Mouse (Mus musculus) R1 (cell line): ENCODE data around the gene Plekhh3.

Experiments used
- DNase-seq: peaks from one replicate; pipeline ENCODE4 v3.0.0-alpha.2; 2018; ENCODE audit warnings: low read depth, low spot score

The Plekhh3 gene

DNA sequence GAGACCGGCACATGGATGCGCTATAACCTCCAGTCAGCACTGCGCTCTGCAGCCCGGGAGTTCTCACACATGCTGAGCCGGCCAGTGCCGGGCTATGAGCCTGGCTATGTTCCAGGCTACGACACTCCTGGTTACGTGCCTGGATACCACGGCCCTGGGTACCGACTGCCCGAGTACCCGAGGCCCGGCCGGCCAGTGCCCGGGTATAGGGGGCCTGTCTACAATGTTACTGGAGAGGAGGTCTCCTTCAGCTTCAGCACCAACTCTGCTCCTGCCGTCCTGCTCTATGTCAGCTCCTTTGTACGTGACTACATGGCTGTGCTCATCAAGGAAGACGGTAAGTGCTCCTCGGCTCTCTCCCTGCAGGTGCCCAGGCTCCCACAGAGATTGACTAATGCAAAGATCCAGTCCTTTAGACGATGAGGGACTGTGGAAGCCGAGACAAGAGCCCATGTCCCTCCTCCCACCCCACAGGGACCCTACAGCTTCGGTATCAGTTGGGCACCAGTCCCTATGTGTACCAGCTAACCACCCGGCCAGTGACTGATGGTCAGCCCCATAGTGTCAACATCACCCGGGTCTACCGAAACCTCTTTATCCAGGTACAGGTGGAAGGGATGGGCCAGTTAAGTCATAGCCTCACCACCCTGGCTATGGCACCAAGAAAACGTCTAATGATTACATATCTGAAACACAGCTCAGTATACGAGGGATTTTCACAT, 15.5 kb upstream of the Plekhh3 start:
- DNase-seq: no peak

DNA sequence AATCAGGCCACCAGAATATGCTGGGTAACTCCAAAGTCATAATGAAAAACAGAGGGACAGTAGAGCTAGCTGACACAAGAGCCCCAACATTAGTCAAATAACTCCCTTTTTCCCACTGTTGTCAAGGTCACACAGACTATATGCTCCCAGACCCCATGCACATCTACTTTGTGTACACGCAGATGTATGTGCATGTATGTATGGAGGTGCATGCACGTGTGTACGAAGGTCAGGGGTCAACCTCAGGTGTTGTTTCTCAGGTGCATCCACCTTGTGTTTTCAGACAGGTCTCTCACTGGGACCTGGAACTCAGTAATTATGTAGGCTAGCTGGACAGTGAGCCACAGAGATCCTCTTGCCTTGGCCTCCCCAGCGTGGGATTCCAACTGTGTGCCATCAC, 14.3 kb upstream of the Plekhh3 start:
- DNase-seq: no peak

DNA sequence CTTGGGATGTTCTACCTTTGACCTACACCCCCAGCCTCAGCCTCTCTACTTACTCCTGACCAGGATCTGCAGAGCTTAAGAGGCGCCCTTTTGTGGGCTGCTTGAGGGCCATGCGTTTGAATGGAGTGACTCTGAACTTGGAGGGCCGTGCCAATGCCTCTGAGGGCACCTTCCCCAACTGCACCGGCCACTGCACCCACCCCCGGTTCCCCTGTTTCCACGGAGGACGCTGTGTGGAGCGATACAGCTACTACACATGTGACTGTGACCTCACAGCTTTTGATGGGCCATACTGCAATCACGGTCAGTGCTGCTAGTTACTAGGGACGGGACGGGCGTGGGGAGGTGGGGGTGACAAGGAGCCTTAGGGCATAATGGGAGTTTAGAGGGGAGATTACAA, 13.8 kb upstream of the Plekhh3 start:
- no peak for DNase-seq

DNA sequence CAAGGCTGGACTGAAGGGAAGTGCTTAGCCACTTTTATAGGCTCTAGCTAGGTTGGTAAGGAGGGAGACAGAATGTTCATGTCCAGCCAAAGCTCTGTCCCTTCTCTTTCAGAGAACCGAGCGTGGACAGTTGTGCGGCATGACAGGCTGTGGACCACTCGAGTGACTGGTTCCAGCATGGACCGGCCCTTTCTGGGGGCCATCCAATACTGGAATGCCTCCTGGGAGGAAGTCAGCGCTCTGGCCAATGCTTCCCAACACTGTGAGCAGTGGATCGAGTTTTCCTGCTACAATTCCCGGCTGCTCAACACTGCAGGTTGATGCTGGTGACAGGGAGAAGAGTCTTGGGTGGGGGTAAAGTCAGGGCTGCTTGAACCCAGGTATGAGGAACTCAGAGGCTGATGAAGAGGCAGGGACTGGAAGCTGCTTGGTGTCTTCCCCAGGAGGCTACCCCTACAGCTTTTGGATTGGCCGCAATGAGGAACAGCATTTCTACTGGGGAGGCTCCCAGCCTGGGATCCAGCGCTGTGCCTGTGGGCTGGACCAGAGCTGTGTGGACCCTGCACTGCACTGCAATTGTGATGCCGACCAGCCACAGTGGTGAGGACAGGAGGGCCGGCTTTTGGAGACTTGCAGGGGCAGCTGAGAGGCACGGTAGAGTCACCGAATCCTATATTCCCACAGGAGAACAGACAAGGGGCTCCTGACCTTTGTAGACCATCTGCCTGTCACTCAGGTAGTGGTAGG, 11.8 kb upstream of the Plekhh3 start:
- no peak for DNase-seq

DNA sequence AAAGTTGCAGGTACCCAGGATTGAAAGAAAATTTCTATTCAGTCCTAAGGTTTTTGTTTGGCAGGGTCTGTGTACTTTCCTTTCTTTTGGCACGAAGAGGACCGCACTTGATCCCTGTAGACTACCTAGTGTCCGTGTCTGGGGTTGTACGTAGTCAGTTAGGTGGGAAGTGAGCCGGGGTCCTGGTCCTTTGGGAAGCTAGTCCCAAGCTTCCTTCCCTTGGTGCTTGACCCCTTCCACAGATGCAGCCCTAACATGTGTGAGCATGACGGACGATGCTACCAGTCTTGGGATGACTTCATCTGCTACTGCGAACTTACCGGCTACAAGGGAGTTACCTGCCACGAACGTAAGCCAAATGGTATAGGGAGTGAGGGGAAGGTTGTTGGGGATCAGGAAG, 10.8 kb upstream of the Plekhh3 start:
- DNase-seq: no peak

DNA sequence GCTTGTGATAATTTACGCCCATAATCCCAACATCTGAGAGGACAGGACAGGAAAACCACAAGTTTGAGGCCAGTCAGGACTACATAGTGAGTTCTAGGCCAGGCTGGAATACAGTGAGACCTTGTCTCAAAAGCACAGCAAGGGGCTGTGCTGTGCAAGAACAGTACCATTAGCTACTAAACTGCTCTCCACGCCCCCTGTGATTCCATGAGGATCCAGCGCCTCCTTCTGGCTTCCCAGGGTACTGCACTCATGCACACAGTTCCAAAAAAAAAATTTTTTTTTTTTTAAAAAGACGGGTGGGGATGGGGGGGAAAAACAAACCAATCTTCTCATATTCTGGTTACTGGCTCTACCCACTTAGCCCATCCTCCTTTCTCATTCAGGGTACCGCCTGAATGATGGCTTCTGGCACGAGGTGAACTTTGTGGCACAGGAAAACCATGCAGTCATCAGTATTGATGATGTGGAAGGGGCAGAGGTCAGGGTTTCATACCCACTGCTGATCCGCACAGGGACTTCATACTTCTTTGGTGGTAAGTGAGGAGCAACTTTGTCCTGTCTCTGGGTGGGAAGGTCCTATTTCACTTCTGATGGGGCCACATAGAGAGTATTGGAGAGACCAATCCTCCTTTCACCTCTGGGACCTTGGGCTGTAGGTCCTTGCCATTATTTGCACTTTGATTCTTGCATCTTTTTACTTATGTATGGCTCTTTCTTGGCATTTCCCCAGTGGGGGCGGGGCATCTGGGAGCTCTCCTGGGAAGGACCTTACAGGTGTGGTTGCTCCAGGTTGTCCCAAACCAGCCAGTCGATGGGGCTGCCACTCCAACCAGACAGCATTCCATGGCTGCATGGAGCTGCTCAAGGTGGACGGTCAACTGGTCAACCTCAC, 9.9 kb upstream of the Plekhh3 start:
- DNase-seq: peak; percentile 79

DNA sequence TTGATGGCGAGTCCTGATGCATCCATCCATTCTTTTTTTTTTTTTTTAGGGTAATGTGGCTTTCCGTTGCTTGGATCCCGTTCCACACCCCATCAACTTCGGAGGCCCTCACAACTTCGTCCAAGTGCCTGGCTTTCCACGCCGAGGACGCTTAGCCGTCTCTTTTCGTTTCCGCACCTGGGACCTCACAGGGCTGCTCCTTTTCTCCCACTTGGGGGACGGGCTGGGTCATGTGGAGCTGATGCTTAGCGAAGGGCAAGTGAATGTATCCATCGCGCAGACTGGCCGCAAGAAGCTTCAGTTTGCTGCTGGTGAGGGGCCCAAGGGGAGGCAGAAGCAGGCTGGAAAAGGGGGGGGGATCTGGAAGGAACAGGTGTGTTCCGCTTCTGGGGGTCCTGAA, 9.1 kb upstream of the Plekhh3 start:
- no peak for DNase-seq

DNA sequence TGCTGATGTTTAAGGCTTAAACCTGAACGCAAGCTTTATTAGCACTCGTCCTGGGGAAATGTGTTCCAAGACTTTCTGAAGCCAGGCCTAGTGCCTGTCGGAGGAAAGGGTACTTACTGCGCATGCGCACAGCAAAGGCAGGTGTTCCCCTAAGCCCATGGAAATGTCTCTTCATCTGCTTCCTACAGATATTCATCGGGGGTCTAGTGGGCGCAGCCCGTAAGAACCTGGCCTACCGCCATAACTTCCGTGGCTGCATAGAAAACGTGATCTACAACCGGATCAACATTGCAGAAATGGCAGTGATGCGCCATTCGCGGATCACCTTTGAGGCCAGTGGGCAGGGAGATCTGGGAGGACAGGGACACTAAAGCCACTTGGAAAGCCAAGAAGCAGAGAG, 8.2 kb upstream of the Plekhh3 start:
- DNase-seq: peak; percentile 43

DNA sequence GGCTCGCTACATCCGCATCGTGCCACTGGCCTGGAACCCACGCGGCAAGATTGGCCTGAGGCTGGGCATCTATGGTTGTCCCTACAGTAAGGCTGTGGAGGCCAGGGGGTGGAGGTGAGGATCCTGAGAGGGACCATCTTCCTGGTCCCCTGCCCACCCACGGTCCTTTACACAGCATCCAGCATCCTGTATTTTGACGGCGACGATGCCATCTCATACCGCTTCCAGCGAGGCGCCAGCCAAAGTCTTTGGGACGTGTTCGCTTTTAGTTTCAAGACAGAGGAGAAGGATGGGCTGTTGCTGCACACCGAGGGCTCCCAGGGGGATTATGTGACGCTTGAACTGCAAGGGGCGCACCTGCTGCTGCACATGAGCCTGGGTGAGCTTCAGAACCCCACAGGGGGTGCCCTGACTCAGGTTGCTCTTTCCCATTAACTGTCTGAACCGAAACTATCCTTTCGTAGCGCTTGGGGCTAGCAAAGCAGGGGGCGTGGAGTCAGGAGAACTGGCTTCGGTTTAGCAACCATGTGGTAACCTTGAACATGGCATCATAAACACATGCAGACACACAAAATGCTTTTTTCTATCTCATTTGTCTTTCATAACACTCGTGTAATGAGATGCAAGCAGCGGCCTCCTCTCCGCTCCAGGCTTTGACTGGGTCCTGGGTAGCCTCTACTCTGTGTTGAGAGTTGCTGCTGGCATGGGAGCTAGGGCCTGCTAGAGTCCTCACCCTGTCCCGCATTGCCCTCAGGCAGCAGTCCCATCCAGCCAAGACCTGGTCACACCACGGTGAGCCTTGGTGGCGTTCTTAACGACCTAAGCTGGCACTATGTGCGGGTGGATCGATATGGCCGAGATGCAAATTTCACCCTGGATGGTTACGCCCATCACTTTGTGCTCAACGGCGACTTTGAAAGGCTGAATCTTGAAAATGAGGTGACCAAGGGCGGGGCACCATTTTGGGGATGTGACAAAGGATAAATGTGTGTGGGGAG, 7.2 kb upstream of the Plekhh3 start:
- no peak for DNase-seq

DNA sequence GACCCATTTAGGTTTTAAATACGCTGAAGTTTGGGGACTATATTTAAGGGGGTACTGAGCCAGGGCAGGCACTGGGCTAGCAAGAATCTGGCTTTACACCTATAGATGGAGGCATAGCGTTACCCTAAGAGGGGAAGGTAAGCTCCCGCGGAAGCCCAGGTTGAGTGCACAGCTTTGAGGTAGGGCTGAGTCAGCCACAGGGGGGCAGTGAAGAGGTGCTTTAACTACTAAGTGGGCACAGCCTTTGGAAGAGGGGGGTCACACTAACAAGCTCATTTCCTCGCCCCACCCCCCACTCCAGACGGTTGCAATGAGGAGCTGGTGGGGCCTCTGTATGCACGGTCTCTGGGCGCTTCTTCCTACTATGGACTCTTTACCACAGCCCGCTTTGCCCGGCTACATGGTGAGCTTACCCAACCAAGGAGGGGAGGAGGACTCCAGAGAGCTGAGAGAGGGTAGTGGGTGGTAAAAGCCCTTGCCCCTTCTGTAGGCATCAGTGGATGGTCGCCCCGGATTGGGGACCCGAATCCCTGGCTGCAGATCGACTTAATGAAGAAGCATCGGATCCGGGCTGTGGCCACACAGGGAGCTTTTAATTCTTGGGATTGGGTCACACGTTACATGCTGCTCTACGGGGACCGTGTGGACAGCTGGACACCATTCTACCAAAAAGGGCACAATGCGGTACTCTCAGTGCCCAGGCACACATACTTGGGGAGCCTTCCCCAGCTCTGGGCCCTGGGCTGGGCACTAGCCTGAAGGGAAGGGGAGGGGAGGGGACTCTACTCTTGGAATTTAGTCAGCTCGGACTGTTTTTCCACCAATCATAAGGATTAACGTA, 6.0 kb upstream of the Plekhh3 start:
- DNase-seq: peak; percentile 68

DNA sequence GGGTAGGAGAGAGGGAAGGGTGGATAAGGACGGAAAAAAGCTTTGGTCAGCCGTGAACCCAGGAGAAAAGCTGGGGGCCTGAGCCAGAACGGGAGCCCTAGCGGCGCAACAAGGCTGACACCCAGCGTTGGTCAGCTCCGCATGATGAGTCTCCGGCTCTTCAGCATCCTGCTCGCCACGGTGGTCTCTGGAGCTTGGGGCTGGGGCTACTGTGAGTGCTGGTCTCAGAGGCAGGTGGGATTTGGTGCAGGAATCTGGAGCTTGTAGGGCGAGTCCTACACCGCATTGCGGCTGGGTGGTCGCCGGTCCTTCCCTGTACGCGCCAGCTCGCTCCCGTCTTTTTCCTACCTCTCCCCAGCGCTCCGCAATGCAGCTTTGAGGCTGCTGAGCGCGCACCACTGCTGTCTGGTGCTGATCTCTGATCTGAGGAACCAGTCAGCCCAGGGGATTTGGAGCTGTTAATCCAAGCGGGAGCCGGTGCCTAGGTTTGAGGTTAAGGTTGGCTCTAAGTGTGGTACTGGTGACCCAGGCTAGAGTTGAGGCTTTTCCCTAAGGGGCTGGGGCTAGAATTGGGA, 5.1 kb upstream of the Plekhh3 start:
- peak; percentile 41 for DNase-seq

DNA sequence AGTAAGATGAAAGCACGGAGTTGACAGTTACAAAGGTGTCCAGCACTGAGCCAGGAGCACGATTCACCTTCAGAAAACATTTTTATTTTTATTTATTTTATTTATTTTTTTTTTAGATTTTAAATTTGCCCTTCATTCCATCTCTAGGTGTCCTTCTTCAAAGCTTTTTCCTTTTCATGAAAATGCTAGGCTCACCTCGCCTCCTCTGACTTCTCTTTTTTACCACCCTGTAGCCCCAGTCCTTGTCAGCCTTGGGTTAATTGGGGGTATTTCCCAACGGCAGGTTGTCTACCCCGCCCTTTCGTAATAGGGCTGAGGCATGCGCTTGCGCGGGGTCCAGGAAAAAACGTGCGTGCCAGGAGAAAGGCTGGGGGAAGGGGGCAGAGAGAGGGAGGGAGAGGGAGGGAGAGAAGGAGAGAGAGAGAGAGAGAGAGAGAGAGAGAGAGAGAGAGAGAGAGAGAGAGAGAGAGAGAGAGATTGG, 4.5 kb upstream of the Plekhh3 start:
- DNase-seq: no peak

DNA sequence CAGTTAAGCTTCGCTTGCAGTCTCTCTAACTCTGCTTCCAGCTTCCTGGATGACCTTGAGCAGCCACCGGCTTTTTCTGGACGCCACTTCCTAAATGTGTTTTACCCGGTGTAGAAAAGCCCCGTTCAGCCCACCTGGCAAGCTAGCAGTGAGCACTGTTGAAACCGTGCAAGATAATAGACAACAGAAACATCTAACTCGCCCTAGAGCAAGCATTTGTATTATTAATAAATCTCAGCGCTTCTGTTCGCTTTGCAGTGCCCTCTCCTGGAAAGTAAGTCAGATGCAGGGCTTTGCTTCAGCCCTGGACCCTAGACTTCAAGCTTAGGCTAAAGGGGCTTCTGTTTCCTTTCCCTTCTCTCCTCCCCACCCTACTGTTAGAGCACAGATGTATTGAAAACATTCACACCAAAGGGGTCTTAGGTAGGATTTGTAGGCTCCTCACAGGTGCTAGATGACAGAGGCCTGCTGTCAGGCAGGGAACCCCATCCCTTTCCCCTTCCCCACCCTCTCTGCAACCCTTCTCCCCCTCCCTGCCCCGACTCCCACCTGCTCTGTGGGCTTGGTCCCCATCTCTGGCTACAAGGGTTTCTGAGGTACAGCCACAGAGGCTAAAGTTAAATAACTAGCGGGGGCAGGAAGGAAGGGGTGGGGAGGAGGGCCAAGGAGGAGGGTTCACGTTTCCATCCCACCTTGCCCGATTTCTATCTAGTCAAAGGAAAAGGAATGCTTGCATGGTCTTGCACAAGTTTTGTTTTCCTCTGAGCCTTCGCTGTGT, 3.9 kb upstream of the Plekhh3 start, which contains the start of gene Ccr10:
TSS of gene Ccr10 (minus strand) at position 593 of the 778 bp plus-strand sequence.
- DNase-seq: no peak

DNA sequence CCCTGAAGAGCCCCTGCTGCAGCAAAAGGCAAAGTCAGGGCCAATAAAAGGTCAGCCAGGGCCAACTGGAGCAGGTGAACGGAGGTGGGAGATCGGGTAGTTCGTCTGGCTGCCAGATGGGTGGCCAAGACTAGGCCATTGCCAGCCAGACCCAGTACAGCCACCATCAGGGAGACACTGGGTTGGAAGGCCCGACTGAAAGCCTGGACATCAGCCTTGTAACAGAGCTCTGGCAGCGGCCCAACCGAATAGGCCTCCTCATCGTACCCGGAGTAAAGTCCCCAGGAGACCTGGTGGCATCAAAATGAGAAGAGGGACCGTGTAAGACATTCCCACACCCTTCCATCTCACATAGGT, 3.2 kb upstream of the Plekhh3 start:
- DNase-seq: no peak

DNA sequence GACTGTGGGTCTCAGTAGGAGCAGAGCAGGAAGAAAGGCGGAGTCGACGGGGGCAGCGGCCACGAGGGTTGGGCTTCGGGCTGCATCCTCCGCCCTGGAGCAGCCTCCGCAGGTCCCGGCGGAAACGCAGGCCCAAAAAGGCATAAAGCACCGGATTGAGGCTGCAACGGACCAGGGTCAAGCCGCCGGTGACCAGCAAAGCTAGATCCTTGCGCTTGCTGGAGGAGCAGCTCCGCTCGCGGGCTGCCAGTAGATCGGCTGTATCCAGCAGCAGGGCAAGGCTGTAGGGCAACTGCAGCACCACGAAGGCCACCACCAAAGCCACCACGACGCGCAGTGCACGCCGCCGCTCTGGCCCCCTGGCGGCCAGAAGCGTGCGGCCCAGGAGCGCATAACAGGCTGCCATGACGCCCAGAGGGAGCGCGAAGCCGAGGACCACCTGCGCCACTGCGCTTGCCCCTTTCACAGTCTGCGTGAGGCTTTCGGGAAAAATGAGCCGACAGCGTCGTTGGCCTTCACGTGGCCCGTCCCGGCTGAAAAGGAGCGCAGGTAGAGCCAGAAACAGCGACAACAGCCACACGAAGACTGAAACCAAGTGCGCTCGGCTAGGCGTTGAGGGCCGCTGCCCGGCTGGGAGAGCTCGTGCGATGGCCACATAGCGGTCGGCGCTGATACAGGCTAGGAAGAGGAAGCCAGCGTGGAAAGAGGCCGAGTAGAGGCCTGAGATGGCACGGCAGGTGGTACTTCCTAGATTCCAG, 2.7 kb upstream of the Plekhh3 start:
- peak; percentile 81 for DNase-seq

DNA sequence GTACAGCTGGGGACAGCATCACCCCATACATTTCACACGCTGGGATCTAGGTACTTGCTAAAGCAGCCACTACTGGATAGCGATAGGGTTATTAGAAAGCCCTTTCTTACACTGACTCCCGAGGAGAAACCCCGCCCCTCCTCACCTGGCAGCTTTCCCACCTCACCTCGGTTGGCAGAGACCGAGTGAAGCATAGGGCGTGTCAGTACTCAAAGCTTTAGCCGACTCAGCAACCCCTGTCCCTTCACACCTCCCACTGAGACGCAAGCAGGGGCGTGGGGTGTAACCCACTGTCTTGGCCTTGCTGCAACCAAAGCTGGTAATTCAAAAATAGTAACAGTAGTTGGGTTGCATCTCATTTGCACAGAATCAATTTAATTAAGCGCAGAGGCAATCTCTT, 2.0 kb upstream of the Plekhh3 start:
- DNase-seq: no peak

DNA sequence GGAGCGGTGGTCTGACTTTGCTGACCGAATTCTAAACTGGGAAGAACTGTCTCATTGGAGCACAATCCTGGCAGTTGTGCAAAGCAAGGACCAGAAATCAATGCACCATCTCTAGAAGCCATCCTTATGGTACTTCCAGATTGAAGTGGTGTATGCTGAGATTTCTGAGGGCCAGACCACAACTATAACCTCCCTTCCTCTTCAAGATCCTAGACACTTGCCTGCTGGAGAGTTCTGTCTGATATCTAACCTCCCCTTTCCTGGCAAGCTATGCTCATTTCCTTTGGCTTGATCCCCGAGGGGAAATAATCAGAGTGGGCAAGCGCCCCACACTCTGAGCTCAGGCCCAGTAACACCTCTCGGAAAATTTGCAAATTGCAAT, 1.3 kb upstream of the Plekhh3 start:
- DNase-seq: no peak
